Mouse (Mus musculus) liver, embryonic 15.5 days (tissue): Measurements from ENCODE around the gene Mtor. TPM values are rescaled to one million over a fixed set of nuclear protein-coding genes. Genes with fewer than 3 reads are reported as not detected.

ENCODE experiments used
- ATAC-seq: fragments of 200-750 bp; cut with Nextera tagmentation; 2 replicates; pipeline ENCODE4 v1.8.0; 2017; ENCODE audit warnings: moderate number of reproducible peaks, mild to moderate bottlenecking, moderate library complexity; ENCODE audit not compliant: insufficient read depth
- H3K27ac ChIP-seq: fragments of 300-500 bp; sonication (generic); replicated peaks from 2 replicates; pipeline ENCODE4 v1.5.1; 2015; ENCODE audit warnings: mild to moderate bottlenecking, inconsistent platforms
- H3K27me3 ChIP-seq: fragments of 300-500 bp; sonication (generic); 2 replicates; pipeline ENCODE4 v1.6.1; 2015; ENCODE audit warnings: mild to moderate bottlenecking, inconsistent platforms
- H3K36me3 ChIP-seq: fragments of 300-500 bp; sonication (generic); replicated peaks from 2 replicates; pipeline ENCODE4 v1.6.1; 2015; ENCODE audit warnings: moderate library complexity, mild to moderate bottlenecking, inconsistent platforms
- H3K4me1 ChIP-seq: fragments of 300-500 bp; sonication (generic); replicated peaks from 2 replicates; pipeline ENCODE4 v1.6.1; 2015; ENCODE audit warnings: inconsistent platforms
- H3K4me2 ChIP-seq: fragments of 300-500 bp; sonication (generic); 2 replicates; pipeline ENCODE4 v1.6.1; 2015; ENCODE audit warnings: moderate library complexity, mild to moderate bottlenecking, inconsistent platforms
- H3K4me3 ChIP-seq: fragments of 300-500 bp; sonication (generic); replicated peaks from 2 replicates; pipeline ENCODE4 v1.5.1; 2015; ENCODE audit warnings: mild to moderate bottlenecking, inconsistent platforms
- H3K9ac ChIP-seq: fragments of 300-500 bp; sonication (generic); 2 replicates; pipeline ENCODE4 v1.6.1; 2015; ENCODE audit warnings: moderate library complexity, mild to moderate bottlenecking, inconsistent platforms
- H3K9me3 ChIP-seq: fragments of 300-500 bp; sonication (generic); replicated peaks from 2 replicates; pipeline ENCODE4 v1.6.1; 2016; ENCODE audit warnings: inconsistent platforms
- WGBS: fragments of 180-500 bp; shearing (Covaris S2); methylation state at CpG from one replicate; pipeline ENCODE4 v1.1.7; 2015; ENCODE audit warnings: mixed read lengths; ENCODE audit not compliant: insufficient replicate concordance; 5-methylcytosine and 5-hydroxymethylcytosine counted together
- polyA plus RNA-seq: library from polyadenylated mRNA; unstranded; fragments of >200 nt; fragmentation: Nextera tagmentation; extraction: Ambion mirVana; gene quantifications from 2 replicates; pipeline ENCODE4 v1.2.1, GENCODE M21; 2015

Gene Mtor
- polyA plus RNA-seq, 1 experiment from 2014 or later, result 10.3 TPM

DNA sequence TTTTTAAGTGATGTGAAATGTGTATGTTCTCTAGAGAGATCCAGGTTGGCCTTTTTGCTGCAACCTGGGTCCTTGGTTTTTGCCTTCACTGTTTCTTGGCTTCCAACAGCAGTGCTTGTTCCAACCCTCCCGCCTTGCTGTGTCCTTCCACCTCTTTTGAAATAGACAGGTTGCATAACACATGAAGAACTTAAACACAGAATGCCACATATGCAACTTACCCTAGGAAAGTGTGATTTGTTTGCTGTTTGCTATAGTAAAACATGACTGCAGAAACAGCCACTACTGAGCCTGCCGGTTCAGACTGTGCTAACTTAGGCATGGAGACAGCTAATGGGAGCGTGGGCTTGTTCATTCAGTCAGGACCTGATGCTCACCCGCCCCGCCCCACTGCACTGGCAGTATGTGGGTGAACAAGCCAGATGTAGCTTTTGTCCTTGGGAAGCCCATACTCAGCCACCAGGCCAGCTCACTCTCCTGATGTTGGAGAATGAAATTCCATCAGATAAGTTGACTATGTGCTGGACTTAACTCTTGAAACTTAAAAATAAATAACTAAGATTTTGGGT lies 18.2 kb downstream of the Mtor start:
- H3K27me3 ChIP-seq, result no peaks in the 10 kb centered on the region
- no peak overlapping the region for H3K4me3 ChIP-seq
- peaks cover 99% of the 10 kb centered on the region for H3K36me3 ChIP-seq
- no peak overlapping the region for H3K4me2 ChIP-seq
- H3K4me1 ChIP-seq, result no peaks in the 10 kb centered on the region
- 80% methylated on average over 5 of the region's 5 CpGs for WGBS
- no peak overlapping the region for H3K27ac ChIP-seq
- no peak for ATAC-seq
- H3K9ac ChIP-seq, result no peak overlapping the region
- H3K9me3 ChIP-seq, result no peaks in the 10 kb centered on the region

DNA sequence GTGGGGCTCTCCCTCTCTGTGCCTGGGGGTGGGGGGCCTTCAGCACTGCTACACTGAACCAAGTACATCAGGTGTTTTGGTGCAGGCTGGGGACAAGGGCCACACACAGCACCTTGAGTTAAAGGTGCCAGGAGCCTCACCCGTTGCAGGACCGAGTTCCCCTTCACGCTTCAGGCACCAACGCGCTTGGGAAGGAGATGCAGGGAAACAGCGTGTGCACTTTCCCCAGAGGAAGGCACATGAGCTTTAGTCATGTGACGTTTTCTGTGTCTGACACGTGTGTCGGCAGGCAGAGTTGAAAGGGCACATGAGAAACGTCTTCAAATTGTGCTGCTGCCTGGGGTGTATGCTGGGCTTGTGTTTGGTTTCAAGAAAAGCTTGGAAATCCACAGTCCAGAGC lies 20.0 kb downstream of the Mtor start:
- Histone ChIP-seq H3K36me3 (peaks cover 97% of the 10 kb centered on the region), H3K4me2 (no peak overlapping the region), H3K4me3 (no peak overlapping the region), H3K27me3 (no peaks in the 10 kb centered on the region), H3K9me3 (no peaks in the 10 kb centered on the region), H3K9ac (no peak overlapping the region), H3K4me1 (no peaks in the 10 kb centered on the region; the same call in 1 of the 2 replicates), H3K27ac (no peak overlapping the region)
- no peak for ATAC-seq
- WGBS, result 86% methylated on average over 10 of the region's 10 CpGs

DNA sequence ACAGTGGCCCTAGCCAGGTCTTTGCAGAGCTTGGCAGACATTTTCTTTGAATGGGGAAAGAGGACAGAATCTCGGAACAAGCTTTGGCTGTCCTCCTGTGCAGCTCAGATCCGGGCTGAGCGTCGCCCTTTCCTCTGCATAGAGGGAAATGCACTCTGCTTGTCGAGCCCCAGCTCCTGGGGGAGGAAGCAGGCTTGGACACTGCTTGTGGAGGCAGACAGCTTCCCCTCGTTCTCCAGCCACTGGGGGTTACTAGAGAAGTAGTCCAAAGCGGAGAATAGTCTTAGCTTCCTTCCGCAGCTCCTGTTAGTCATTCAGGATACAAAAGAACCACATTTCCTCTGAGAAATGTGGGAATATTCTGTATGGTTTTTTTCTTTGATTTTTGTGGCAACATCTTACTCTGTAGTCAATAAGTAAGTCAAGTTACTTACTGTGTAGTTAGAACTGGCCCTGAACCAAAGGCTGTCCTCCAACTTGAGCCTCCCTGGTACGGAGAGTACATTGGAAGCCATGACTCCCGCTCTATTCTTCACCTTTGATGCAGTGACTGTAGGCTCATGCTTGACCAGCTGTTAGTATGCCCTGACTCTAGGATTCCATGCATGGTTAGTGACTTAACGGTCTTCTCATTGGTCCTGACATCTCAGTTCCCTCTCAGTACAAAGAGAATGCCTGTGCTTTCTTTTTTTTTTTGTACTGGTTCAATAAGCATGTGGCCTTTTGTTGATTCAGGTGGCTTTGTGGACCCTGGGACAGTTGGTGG lies 21.3 kb downstream of the Mtor start:
- peaks cover 90% of the 10 kb centered on the region for H3K36me3 ChIP-seq
- no peaks in the 10 kb centered on the region for H3K9me3 ChIP-seq
- H3K4me3 ChIP-seq, result no peak overlapping the region
- no peak overlapping the region for H3K27ac ChIP-seq
- no peak overlapping the region for H3K9ac ChIP-seq
- 82% methylated on average over 11 of the region's 11 CpGs for WGBS
- H3K4me1 ChIP-seq, result no peaks in the 10 kb centered on the region; the same call in 1 of the 2 replicates
- ATAC-seq, result no peak
- no peak overlapping the region for H3K4me2 ChIP-seq
- H3K27me3 ChIP-seq, result no peaks in the 10 kb centered on the region

DNA sequence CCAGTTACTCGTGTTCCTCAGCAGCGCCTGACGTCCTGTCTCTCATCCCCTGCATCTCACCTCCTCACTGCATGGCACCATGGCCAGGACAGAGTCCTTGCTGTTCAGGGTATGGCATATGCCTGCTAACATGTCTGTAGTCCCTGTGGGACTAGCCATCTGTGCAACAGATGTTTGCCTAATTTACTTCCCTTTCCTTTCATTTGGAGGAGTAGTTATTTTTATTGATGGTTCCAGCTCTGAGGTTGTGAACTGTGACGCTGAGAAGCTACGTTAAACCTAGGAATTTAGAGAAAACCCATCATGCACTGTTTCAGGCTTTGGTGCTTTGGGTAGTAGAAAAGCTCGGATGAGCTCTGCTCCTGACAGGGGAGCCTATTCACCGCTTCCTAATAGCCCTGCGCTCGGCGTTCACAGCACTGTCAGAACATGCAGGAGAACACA lies 23.0 kb downstream of the Mtor start:
- Histone ChIP-seq H3K9me3 (no peaks in the 10 kb centered on the region), H3K4me1 (no peaks in the 10 kb centered on the region; the same call in 1 of the 2 replicates), H3K27ac (no peak overlapping the region), H3K27me3 (no peaks in the 10 kb centered on the region), H3K4me2 (no peak overlapping the region), H3K9ac (no peak overlapping the region), H3K4me3 (no peak overlapping the region), H3K36me3 (peaks cover 90% of the 10 kb centered on the region)
- 82% methylated on average over 10 of the region's 10 CpGs for WGBS
- ATAC-seq, result no peak

DNA sequence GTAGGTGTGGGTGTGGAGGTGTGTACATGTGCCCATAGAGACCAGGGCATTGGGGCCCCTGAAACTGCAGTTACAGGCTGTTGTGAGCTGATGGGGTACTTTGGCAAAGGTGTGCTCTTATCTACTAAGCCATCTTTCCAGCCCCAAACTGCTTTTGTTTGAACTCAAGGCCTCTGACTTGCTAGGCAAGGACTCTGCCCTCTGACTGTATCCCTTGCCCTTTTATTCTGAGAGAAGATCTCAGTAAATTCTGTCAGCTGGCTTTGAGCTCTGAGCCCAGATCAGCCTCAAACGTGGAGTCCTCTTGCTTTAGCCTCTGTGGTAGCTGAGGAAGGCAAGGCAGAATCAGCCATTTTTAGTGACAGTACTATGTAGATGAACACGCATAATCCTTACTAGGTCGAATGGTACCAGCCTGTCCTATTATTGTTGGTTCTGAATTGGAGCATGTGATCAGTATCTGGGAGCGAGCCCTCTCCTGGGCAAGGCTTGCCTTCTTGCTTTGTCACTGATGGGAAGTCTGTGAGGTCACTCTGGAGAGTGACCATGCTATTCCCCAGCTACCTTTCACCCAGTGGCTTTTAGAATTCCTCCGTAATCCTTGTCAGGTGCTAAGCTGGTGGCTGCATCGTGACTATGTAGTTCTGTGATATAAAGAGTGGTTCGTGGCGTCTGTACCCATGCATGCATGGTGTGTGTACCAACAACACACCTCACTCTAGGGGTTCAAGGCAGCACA lies 24.2 kb downstream of the Mtor start:
- Histone ChIP-seq H3K27me3 (no peaks in the 10 kb centered on the region), H3K4me3 (no peak overlapping the region), H3K4me2 (no peak overlapping the region), H3K36me3 (peaks cover 86% of the 10 kb centered on the region), H3K4me1 (no peaks in the 10 kb centered on the region; the same call in 1 of the 2 replicates), H3K9me3 (no peaks in the 10 kb centered on the region), H3K9ac (no peak overlapping the region), H3K27ac (no peak overlapping the region)
- 78% methylated on average over 8 of the region's 8 CpGs for WGBS
- ATAC-seq, result no peak

DNA sequence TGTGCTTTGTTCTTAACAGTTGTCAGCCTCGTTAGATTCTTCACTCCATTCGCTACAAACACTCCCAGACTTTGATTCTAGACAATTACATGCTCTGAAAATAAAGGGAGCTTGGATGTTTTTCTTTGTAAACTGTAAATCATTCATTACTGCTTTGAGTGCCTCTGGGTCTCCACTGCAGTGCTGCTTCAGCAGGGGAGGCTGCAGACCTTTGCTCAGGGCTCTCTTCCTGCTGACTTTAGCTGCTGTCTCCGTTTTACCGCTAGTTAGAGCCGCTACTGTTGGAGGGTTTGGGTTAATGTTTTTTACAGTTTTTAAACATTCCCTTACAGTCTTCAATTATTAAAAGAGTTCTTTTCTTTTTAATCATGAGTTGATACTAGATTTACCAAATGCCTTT lies 25.1 kb downstream of the Mtor start:
- peaks cover 83% of the 10 kb centered on the region for H3K36me3 ChIP-seq
- H3K27me3 ChIP-seq, result no peaks in the 10 kb centered on the region
- ATAC-seq, result no peak
- H3K4me2 ChIP-seq, result no peak overlapping the region
- H3K4me1 ChIP-seq, result no peaks in the 10 kb centered on the region; the same call in 1 of the 2 replicates
- no peak overlapping the region for H3K4me3 ChIP-seq
- WGBS, result 79% methylated on average over 5 of the region's 5 CpGs
- H3K9ac ChIP-seq, result no peak overlapping the region
- no peak overlapping the region for H3K27ac ChIP-seq
- H3K9me3 ChIP-seq, result no peaks in the 10 kb centered on the region

DNA sequence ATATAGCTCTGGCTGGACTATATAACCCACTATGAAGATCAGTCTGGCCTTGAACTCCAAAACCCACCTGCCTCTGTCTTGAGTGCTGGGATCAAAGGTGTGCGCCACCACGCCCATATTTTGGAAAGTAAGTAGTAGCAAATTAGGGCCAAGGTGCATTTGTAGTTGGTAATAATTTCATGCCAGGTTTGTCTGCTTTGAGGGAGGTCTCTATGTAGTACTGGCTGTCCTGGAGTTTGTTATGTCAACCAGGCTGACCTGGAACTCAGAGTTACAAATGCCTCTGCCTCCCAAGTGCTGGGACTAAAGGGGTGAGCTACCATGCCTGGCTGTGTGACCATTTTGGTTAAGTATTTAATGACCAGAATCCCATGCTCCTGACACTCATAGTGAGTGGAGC lies 31.8 kb downstream of the Mtor start:
- ATAC-seq, result no peak
- Histone ChIP-seq H3K4me1 (no peaks in the 10 kb centered on the region), H3K27me3 (no peaks in the 10 kb centered on the region), H3K9ac (no peak overlapping the region), H3K4me3 (no peak overlapping the region), H3K36me3 (peaks cover 89% of the 10 kb centered on the region), H3K27ac (no peak overlapping the region), H3K4me2 (no peak overlapping the region), H3K9me3 (no peaks in the 10 kb centered on the region)
- 76% methylated on average over 2 of the region's 2 CpGs for WGBS

DNA sequence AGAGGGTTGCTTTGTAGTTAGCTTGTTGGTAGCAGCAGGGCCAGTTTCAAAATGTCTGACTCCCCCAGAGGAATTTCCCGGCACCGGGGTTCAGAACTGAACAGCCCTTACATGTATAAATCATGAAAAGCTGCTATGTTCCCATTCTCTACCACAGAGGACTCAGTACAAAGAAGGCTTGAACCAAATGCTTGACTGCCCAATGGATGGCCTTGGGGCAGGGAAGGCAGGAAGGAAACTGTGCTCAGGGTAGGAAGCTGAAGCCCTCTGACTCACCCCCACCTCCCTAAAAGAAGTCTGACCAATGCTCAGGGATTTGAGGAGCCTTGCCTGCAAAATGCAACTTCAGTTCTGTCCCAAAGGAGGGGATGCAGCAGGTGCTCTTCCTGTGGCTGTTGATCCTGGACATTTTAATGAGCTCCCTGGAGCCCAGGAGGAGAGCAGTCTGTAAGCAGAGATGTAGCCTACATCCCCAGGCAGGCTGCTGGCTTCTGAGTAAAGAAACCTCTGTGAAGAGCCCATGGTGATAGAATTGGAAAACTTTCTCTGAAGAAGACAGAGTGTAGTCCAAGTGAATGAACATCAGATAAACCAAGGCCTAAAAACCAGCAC lies 33.3 kb downstream of the Mtor start:
- WGBS, result 77% methylated on average over 2 of the region's 2 CpGs
- H3K36me3 ChIP-seq, result peaks cover 89% of the 10 kb centered on the region

DNA sequence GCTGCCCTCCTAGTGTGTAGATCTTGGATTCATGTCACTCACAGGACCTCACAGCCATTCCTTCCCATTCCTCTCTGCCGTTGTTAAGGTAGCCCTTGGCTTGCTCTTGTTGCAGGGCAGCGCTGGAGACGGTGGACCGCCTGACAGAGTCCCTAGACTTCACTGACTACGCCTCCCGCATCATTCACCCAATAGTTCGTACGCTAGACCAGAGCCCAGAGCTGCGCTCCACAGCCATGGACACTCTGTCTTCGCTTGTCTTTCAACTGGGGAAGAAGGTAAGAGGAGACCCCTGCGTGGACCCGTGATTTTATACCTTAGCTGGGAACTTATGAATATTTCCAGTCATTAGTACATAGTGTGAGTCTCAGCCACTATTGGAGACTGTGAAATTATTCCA lies 36.1 kb downstream of the Mtor start:
- Histone ChIP-seq H3K4me2 (no peak overlapping the region), H3K9ac (no peak overlapping the region), H3K4me3 (no peak overlapping the region), H3K9me3 (no peaks in the 10 kb centered on the region), H3K27me3 (no peaks in the 10 kb centered on the region), H3K4me1 (no peaks in the 10 kb centered on the region), H3K36me3 (peaks cover 95% of the 10 kb centered on the region), H3K27ac (no peak overlapping the region)
- 91% methylated on average over 12 of the region's 12 CpGs for WGBS
- no peak for ATAC-seq

More for the DNA sequence above, 33.3 kb downstream of the Mtor start:
- H3K4me1 ChIP-seq, result no peaks in the 10 kb centered on the region
- no peak overlapping the region for H3K9ac ChIP-seq
- no peak for ATAC-seq
- H3K27ac ChIP-seq, result no peak overlapping the region
- H3K4me2 ChIP-seq, result no peak overlapping the region
- no peaks in the 10 kb centered on the region for H3K9me3 ChIP-seq
- H3K4me3 ChIP-seq, result no peak overlapping the region
- no peaks in the 10 kb centered on the region for H3K27me3 ChIP-seq

DNA sequence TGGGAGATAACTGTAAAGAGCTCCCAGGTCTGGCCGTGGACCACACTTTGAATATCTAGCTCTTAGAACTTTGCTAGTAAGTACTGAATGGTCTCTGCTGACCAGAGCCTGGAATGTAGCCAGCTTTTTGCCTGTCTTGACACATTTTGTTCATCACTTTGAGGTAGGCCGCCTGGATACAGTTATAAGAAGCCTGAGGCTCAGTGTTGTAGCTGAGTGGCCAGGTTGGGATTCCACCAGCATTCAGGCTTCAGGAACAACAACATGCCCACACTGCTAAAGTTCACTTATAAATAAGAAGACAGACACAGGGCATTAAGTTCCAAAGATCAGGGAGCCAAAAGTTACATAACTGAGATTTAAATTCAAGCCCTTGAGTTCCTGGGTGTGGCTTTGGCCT lies 39.4 kb downstream of the Mtor start:
- Histone ChIP-seq H3K27ac (no peak overlapping the region), H3K9me3 (no peaks in the 10 kb centered on the region), H3K27me3 (no peaks in the 10 kb centered on the region), H3K4me1 (no peaks in the 10 kb centered on the region), H3K9ac (no peak overlapping the region), H3K36me3 (peaks cover 93% of the 10 kb centered on the region), H3K4me2 (no peak overlapping the region), H3K4me3 (no peak overlapping the region)
- 61% methylated on average over 2 of the region's 2 CpGs for WGBS
- ATAC-seq, result no peak

DNA sequence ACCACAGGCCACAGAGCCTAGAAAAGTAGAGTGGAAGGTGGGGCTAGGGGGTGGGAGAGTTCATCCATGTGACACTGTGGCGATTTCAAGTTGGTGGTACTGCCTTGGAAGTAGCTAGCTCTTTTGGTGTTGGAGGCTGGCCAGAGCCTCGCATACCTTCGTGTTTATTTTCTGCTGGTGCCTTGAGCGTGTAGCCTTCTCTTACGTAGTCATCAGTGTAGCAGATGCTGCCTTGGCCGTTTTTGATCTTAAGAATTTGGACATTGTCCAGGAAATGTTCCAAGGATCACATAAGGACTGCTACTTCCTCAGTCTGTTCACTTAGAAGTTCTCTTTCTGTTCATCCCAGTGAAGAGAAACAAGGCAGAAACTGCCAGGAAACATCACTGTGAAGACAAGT lies 42.1 kb downstream of the Mtor start:
- Histone ChIP-seq H3K4me2 (no peak overlapping the region), H3K36me3 (peaks cover 84% of the 10 kb centered on the region), H3K4me3 (no peak overlapping the region), H3K9ac (no peak overlapping the region), H3K27me3 (no peaks in the 10 kb centered on the region), H3K4me1 (no peaks in the 10 kb centered on the region), H3K27ac (no peak overlapping the region), H3K9me3 (no peaks in the 10 kb centered on the region)
- 71% methylated on average over 6 of the region's 6 CpGs for WGBS
- ATAC-seq, result no peak
